Mouse (Mus musculus) hindbrain, embryonic 15.5 days (tissue): ENCODE results near the gene Kcnj6. TPM values are rescaled to one million over a fixed set of nuclear protein-coding genes. Genes with fewer than 3 reads are reported as not detected.

Source experiments
- ATAC-seq: fragments of 200-750 bp; cut with Nextera tagmentation; 2 replicates; pipeline ENCODE4 v1.8.0; 2017; ENCODE audit warnings: low read depth, moderate number of reproducible peaks, moderate TSS enrichment; ENCODE audit not compliant: low FRiP score
- H3K27ac ChIP-seq: fragments of 300-500 bp; sonication (generic); replicated peaks from 2 replicates; pipeline ENCODE4 v1.5.1; 2015; ENCODE audit warnings: mild to moderate bottlenecking, inconsistent platforms
- H3K27me3 ChIP-seq: fragments of 300-500 bp; sonication (generic); 2 replicates; pipeline ENCODE4 v1.6.1; 2015; ENCODE audit warnings: control low read depth, inconsistent platforms
- H3K36me3 ChIP-seq: fragments of 300-500 bp; sonication (generic); 2 replicates; pipeline ENCODE4 v1.6.1; 2015; ENCODE audit warnings: control low read depth, inconsistent platforms
- H3K4me1 ChIP-seq: fragments of 300-500 bp; sonication (generic); replicated peaks from 2 replicates; pipeline ENCODE4 v1.6.1; 2015; ENCODE audit warnings: control low read depth, inconsistent platforms
- H3K4me2 ChIP-seq: fragments of 300-500 bp; sonication (generic); 2 replicates; pipeline ENCODE4 v1.6.1; 2015; ENCODE audit warnings: moderate library complexity, mild to moderate bottlenecking, inconsistent platforms
- H3K4me3 ChIP-seq: fragments of 300-500 bp; sonication (generic); 2 replicates; pipeline ENCODE4 v1.5.1; 2015; ENCODE audit warnings: mild to moderate bottlenecking, inconsistent platforms
- H3K9ac ChIP-seq: fragments of 300-500 bp; sonication (generic); 2 replicates; pipeline ENCODE4 v1.6.1; 2015; ENCODE audit warnings: inconsistent platforms
- H3K9me3 ChIP-seq: fragments of 300-500 bp; sonication (generic); 2 replicates; pipeline ENCODE4 v1.6.1; 2016; ENCODE audit warnings: control low read depth, inconsistent platforms
- WGBS: fragments of 180-500 bp; shearing (Covaris S2); methylation state at CpG from one replicate; pipeline ENCODE4 v1.1.7; 2015; 5-methylcytosine and 5-hydroxymethylcytosine counted together
- polyA plus RNA-seq: library from polyadenylated mRNA; unstranded; fragments of >200 nt; fragmentation: Nextera tagmentation; extraction: Ambion mirVana; gene quantifications from 2 replicates; pipeline ENCODE4 v1.2.1, GENCODE M21; 2015

The Kcnj6 gene
- polyA plus RNA-seq, 1 experiment from 2014 or later, result 4.6 TPM

DNA sequence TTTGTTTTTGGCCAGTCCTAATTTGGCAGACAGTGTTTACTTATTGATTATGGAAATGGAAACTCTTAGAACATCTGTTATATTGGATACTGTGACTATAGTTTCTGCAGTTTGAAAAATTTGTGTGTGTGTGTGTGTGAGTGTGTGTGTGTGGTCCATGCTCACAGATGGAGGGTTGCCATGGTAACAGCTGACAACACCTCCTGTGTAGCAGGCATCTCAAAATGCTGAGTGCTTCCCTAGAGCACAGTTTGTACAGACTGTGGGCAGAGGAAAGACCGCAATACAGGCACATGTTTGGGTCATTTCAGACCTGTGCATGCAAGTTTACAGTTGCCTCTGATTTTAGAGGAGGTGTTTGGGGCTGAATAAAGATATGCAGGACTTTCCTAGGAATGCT lies 244.0 kb downstream of the Kcnj6 start:
- H3K9ac ChIP-seq, result no peak overlapping the region
- WGBS, result 38% methylated on average over 1 of the region's 1 CpGs
- H3K9me3 ChIP-seq, result no peaks in the 10 kb centered on the region
- H3K4me3 ChIP-seq, result no peak overlapping the region
- H3K36me3 ChIP-seq, result no peaks in the 10 kb centered on the region
- no peaks in the 10 kb centered on the region for H3K27me3 ChIP-seq
- H3K27ac ChIP-seq, result no peak overlapping the region
- peaks cover 7% of the 10 kb centered on the region for H3K4me1 ChIP-seq
- H3K4me2 ChIP-seq, result no peak overlapping the region
- no peak for ATAC-seq

DNA sequence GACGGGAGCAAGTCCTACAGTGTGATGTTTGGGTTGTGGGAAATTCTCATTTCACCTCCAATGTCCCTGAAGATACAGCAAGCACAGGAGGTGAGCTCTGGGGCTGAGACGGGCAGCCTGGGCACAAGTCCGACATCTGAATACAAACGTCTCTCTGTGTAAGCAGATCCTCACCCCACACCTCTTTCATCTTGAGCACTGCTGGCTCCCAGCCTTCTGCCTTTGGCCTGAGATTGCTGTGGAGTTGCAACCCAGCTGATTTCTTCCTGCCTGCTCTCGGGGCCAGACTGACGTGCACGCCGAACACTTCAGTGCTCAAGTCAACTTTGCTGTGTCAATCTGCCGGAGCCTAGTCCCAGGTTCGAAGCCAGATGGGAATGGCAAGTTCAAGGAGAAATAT lies 244.7 kb downstream of the Kcnj6 start:
- H3K4me2 ChIP-seq, result no peak overlapping the region
- 54% methylated on average over 10 of the region's 10 CpGs for WGBS
- H3K27ac ChIP-seq, result no peak overlapping the region
- no peaks in the 10 kb centered on the region for H3K9me3 ChIP-seq
- H3K9ac ChIP-seq, result no peak overlapping the region
- H3K4me3 ChIP-seq, result no peak overlapping the region
- no peaks in the 10 kb centered on the region for H3K36me3 ChIP-seq
- no peaks in the 10 kb centered on the region for H3K27me3 ChIP-seq
- peaks cover 7% of the 10 kb centered on the region for H3K4me1 ChIP-seq
- ATAC-seq, result no peak

DNA sequence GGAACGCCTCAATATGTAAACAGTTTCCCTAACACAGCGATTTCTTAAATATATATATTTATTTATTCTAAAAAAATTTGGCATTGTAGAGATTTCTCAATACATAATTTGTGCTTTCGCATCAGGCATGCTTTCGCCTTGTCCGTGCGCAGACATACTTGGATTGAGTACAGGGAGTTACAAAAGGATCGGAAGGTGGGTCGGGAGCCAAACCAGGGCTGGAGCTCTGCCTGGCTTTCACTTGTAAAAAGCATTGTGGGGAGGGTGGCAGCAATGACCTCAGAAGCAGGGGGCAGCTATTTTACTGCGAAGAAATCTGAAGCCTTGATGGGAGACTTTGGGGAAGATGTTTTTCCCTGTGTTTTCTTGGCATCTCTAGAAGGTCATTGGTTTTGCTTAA lies 252.5 kb downstream of the Kcnj6 start:
- H3K27ac ChIP-seq, result no peak overlapping the region
- H3K9me3 ChIP-seq, result no peaks in the 10 kb centered on the region
- no peak overlapping the region for H3K9ac ChIP-seq
- H3K4me2 ChIP-seq, result no peak overlapping the region
- H3K27me3 ChIP-seq, result no peaks in the 10 kb centered on the region
- WGBS, result 67% methylated on average over 9 of the region's 9 CpGs
- H3K4me3 ChIP-seq, result no peak overlapping the region
- H3K36me3 ChIP-seq, result no peaks in the 10 kb centered on the region
- H3K4me1 ChIP-seq, result peaks cover 6% of the 10 kb centered on the region; the same call in 1 of the 2 replicates
- ATAC-seq, result no peak

DNA sequence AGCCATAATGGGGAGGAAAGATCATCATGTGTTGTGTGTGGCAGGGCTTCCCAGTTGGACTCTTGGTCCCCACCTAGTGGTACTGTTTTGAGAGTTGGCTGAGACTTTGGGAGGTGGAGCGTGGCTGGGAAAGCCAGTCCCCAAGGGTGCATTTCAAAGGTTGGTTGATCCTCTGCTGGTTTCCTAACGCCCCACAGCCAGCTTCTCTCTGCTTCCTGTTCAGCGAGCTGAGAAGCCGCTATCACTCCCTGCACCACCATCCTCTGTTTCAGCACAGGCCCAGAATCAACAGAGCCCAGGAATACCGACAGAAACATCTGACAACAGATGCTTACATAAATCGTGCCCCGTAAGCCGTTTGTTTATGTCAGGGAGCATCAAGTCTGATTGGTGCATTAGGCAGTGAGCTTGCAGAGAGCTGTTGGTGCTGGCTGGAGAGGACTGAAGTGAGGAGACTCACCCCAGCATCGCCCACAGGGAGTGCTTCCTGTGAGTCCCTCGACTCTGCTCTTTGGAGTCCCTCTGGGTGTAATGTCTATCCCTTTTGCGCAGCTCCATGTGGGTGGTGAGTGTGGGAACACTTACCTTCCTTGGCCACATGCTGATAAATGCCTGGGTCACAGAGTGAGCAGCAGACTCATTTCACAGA lies 253.5 kb downstream of the Kcnj6 start:
- H3K9ac ChIP-seq, result no peak overlapping the region
- H3K4me3 ChIP-seq, result peak overlapping the region; percentile 13; the same call in 1 of the 2 replicates
- WGBS, result 8% methylated on average over 11 of the region's 11 CpGs
- ATAC-seq, result peak; percentile 51; the same call in 1 of the 2 replicates
- H3K9me3 ChIP-seq, result no peaks in the 10 kb centered on the region
- H3K27me3 ChIP-seq, result no peaks in the 10 kb centered on the region
- H3K4me2 ChIP-seq, result peak overlapping the region; percentile 42
- no peaks in the 10 kb centered on the region for H3K36me3 ChIP-seq
- H3K27ac ChIP-seq, result no peak overlapping the region; the same call in 1 of the 2 replicates
- peaks cover 6% of the 10 kb centered on the region; the same call in 1 of the 2 replicates for H3K4me1 ChIP-seq

DNA sequence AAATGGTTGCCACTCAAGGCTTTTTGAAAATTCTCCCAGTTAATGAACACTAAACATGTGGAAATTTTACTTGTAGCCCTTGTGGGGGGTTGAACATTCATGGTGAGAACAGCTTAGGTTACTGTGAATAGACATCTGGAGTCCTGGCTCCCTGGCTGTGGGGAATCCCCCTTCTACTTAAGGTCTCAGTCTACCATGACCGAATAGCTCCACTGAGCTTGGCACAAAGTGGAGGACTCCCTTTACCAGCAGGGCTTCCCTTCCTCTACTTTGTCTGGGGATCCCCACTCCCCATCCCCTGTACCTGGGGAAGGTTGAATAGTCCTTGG lies 260.2 kb downstream of the Kcnj6 start:
- H3K27me3 ChIP-seq, result no peaks in the 10 kb centered on the region
- no peak for ATAC-seq
- H3K4me1 ChIP-seq, result no peaks in the 10 kb centered on the region
- H3K27ac ChIP-seq, result no peak overlapping the region
- no peaks in the 10 kb centered on the region for H3K9me3 ChIP-seq
- WGBS, result 89% methylated on average over 1 of the region's 1 CpGs
- H3K4me3 ChIP-seq, result no peak overlapping the region
- no peaks in the 10 kb centered on the region for H3K36me3 ChIP-seq
- no peak overlapping the region for H3K9ac ChIP-seq
- H3K4me2 ChIP-seq, result no peak overlapping the region

DNA sequence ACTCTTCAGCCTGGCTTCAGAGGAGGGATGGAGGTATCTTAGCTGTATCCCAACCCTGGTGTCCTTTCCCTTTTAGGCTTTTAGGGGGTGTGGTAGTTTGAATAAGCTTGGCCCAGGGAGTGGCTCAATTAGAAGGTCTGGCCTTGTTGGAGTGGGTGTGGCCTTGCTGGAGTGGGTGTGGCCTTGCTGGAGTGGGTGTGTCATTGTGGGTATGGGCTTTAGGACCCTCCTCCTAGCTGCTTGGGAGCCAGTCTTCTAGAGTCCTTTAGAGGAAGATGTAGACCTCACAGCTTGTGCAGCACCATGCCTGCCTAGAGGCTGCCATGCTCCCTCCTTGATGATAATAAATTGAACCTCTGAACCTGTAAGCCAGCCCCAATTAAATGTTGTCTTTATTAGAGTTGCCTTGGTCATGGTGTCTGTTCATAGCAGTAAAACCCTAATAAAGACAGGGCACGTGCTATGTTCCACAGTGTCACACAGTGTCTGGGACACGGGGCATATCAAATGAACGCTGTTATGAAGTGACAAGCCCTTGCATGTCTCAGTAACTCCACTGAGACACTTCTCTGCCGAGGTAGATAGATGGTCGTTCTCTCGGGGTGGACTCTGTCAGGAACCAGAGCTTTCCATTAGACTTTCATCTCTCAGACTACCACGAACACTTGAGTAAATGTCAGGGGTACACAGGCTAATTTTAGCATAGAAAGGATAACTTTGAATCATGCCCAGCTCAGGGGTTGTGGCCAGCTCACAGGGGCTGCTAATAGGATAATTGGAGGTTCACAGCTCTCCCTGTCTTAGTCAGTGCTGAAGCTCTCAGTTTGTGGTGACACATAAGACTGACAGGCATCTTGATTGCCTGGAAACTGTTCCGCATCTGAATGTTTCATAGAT lies 260.8 kb downstream of the Kcnj6 start:
- H3K4me2 ChIP-seq, result no peak overlapping the region
- H3K4me1 ChIP-seq, result no peaks in the 10 kb centered on the region
- H3K4me3 ChIP-seq, result no peak overlapping the region
- H3K27ac ChIP-seq, result no peak overlapping the region
- H3K9ac ChIP-seq, result no peak overlapping the region
- ATAC-seq, result no peak
- H3K36me3 ChIP-seq, result no peaks in the 10 kb centered on the region
- no peaks in the 10 kb centered on the region for H3K9me3 ChIP-seq
- 88% methylated on average over 8 of the region's 8 CpGs for WGBS
- no peaks in the 10 kb centered on the region for H3K27me3 ChIP-seq

DNA sequence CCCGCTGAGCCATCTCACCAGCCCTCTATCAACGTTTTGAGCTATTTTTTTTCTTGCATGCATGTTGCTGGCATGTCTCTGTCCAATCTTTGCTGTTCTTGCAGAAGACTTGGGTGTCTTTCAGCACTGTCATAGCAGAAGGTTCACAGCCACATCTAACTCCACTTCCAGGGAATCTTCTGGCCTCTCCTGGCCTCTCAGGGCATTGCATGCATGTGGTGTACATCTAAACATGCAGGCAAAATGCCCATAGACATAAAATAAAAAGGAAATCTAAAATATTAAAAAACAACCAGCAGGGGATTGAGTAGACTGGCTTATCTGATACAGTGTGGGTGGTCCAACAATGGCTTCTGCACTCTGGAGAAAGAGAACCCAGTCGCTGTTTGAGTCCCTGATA lies 262.0 kb downstream of the Kcnj6 start:
- H3K27me3 ChIP-seq, result no peaks in the 10 kb centered on the region
- no peaks in the 10 kb centered on the region for H3K36me3 ChIP-seq
- H3K4me3 ChIP-seq, result no peak overlapping the region
- no peak overlapping the region for H3K27ac ChIP-seq
- no peak overlapping the region for H3K4me2 ChIP-seq
- H3K4me1 ChIP-seq, result no peaks in the 10 kb centered on the region
- ATAC-seq, result no peak
- 72% methylated on average over 3 of the region's 3 CpGs for WGBS
- no peak overlapping the region for H3K9ac ChIP-seq
- no peaks in the 10 kb centered on the region for H3K9me3 ChIP-seq

DNA sequence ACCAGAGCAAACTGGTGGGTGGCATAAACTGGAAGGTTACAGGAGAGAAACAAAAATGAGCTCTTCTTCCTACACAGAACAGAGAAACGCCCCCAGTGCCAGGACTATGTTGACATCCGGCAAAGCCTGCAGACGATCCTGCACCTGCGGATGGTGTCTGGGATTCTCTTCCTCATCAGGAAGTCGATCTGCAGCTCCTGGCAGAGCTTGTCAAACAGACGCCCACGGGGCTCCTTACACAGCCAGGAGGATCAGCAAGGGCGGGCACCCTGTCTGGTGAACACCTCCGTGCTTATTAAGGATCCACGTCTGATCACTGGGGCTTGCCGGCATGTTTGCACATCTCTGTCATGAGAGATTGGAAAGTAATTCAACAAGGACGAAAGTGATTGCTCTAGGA lies 266.5 kb downstream of the Kcnj6 start:
- Histone ChIP-seq H3K9me3 (no peaks in the 10 kb centered on the region), H3K27ac (no peak overlapping the region), H3K36me3 (no peaks in the 10 kb centered on the region), H3K4me2 (no peak overlapping the region), H3K9ac (no peak overlapping the region), H3K27me3 (no peaks in the 10 kb centered on the region), H3K4me3 (no peak overlapping the region), H3K4me1 (no peaks in the 10 kb centered on the region)
- ATAC-seq, result no peak
- WGBS, result 79% methylated on average over 12 of the region's 12 CpGs

DNA sequence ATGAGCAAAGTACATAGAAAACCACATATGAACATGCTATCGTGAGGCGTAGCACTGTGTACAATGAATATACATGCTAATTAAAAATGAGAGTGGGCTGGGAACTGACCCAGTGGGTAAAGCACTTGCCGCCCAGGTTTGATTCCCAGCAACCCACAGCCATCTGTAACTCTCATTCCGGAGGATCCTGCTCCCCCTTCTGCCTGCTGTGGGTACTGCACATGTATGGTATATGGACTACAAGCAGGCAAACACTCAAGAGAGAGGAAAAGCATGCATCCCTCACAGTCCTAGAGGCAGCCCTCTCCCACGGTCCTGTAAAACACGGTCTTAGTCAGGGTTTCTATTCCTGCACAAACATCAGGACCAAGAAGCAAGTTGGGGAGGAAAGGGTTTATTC lies 268.3 kb downstream of the Kcnj6 start:
- H3K4me1 ChIP-seq, result no peaks in the 10 kb centered on the region; the same call in 1 of the 2 replicates
- no peaks in the 10 kb centered on the region for H3K36me3 ChIP-seq
- no peak for ATAC-seq
- H3K27me3 ChIP-seq, result no peaks in the 10 kb centered on the region
- no peaks in the 10 kb centered on the region for H3K9me3 ChIP-seq
- WGBS, result 86% methylated on average over 6 of the region's 6 CpGs
- H3K4me2 ChIP-seq, result no peak overlapping the region
- H3K9ac ChIP-seq, result no peak overlapping the region
- no peak overlapping the region for H3K27ac ChIP-seq
- H3K4me3 ChIP-seq, result no peak overlapping the region

DNA sequence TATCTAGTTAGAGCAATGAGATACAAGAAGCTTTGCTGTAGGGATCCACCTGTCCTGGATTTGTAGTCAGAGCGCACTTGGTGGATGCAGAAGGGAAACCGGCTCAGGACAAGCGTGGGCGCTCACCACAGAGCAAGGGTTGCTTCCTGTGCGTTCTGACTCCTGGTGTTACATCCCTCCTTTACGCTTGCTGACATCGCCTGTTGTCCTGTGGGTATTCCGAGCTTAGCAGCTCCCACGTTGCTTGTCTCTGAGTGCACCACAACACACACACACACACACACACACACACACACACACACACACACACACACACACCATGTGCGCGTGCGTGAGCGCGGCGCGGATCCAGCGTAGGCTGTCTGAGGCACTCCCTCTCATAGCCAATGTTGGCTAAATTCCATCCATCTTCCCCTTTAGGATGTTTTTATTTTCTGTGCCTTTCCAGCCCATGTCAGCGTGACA lies 272.7 kb downstream of the Kcnj6 start:
- H3K27me3 ChIP-seq, result no peaks in the 10 kb centered on the region
- peak overlapping the region; percentile 84 for H3K4me2 ChIP-seq
- H3K36me3 ChIP-seq, result no peaks in the 10 kb centered on the region
- 2% methylated on average over 18 of the region's 18 CpGs for WGBS
- H3K9me3 ChIP-seq, result no peaks in the 10 kb centered on the region
- peak overlapping the region; percentile 55 for H3K4me3 ChIP-seq
- peak overlapping the region; percentile 94 for H3K27ac ChIP-seq
- H3K4me1 ChIP-seq, result peaks cover 5% of the 10 kb centered on the region
- peak; percentile 54 for ATAC-seq
- peak overlapping the region; percentile 54 for H3K9ac ChIP-seq

DNA sequence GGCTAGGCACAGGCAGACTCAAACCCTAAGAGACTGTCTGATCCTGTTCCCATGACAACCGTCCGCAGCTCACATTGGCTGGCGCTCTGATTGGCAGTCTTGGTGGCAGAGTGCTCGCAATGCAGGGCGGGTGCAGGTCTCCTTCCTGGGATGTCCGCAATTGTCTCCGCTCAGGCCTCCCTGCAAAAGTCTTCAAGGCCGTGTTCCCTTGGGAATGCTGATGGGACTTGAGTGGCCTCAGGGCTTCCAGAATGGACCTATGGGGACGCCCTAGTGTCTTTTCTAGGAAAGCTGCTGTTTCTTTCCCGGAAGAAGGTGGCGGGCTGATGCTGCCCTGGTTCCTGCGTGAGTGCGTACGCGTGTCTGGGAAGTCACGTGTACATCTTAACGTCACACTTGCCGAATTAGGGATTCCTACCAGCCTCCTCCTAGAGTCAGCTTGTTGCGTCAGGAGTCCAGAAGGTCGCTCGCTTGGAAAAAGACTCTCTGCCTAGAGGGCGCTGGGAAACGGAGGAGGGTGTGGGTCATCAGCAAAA lies 273.4 kb downstream of the Kcnj6 start:
- peak overlapping the region; percentile 54 for H3K9ac ChIP-seq
- peak; percentile 96 for ATAC-seq
- H3K4me3 ChIP-seq, result peak overlapping the region; percentile 55
- H3K27me3 ChIP-seq, result no peaks in the 10 kb centered on the region
- peaks cover 5% of the 10 kb centered on the region for H3K4me1 ChIP-seq
- H3K9me3 ChIP-seq, result no peaks in the 10 kb centered on the region
- under 1% methylated on average over 23 of the region's 23 CpGs for WGBS
- H3K27ac ChIP-seq, result peak overlapping the region; percentile 94
- peak overlapping the region; percentile 84 for H3K4me2 ChIP-seq
- no peaks in the 10 kb centered on the region for H3K36me3 ChIP-seq

DNA sequence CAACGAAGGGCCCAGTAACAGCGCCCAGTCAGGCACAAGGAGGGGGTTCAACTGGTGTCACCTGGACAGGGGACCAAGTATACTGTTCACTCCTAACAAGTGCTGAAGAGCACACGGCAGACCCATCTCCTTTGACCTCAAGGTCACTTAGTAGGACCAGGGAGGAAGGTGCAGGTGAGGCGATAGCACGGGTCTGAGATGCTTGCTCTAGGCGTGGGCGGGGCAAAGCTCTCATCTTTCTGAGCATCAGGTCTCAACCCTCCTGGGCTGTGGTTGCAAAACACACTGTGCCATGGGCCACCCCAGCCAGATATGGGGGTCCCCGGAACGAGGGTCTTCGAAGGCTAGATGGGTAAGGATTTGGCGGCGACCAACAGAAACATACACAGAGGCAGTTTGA lies 274.6 kb downstream of the Kcnj6 start:
- no peak overlapping the region for H3K4me2 ChIP-seq
- H3K4me1 ChIP-seq, result peaks cover 5% of the 10 kb centered on the region
- WGBS, result 86% methylated on average over 12 of the region's 12 CpGs
- no peak overlapping the region for H3K4me3 ChIP-seq
- H3K9ac ChIP-seq, result no peak overlapping the region
- H3K27ac ChIP-seq, result no peak overlapping the region
- H3K9me3 ChIP-seq, result no peaks in the 10 kb centered on the region
- ATAC-seq, result no peak
- no peaks in the 10 kb centered on the region for H3K36me3 ChIP-seq
- no peaks in the 10 kb centered on the region for H3K27me3 ChIP-seq
